Mouse (Mus musculus) T-helper 2 cell (primary cell): ENCODE data around the gene H2afz.
"Not testable (repeated sequence)": the region's sequence is repeated elsewhere in the genome, so short reads cannot be mapped to it uniquely, and the experiment has no call there.

Source experiments
- in situ Hi-C: fragments of 300-600 bp; cut with MboI, MseI; formaldehyde crosslinking; loops from one replicate; pipeline ENCODE4 v1.15.1; 2025; ENCODE audit warnings: high pct_unique_total_duplicates

The H2afz gene

GRCm38 (mm10) chr3:137864124-137864987, at the start of gene H2afz:
Gene H2afz (plus strand): TSS chr3:137864487.
- in situ Hi-C loops: no loop called here

- in situ Hi-C loops: no loop called here
Observed at GRCm38 (mm10) chr3:137818713-137819112, 45.6 kb upstream of the H2afz start.

GRCm38 (mm10) chr3:137820688-137821467, 43.4 kb upstream of the H2afz start:
- in situ Hi-C loops: no loop called here

- in situ Hi-C loops: no loop called here
Observed at GRCm38 (mm10) chr3:137823317-137823716, 41.0 kb upstream of the H2afz start.

- in situ Hi-C loops: no loop called here
Observed at GRCm38 (mm10) chr3:137827678-137828077, 36.6 kb upstream of the H2afz start.

GRCm38 (mm10) chr3:137831156-137831555, 33.1 kb upstream of the H2afz start:
- in situ Hi-C loops: no loop called here

GRCm38 (mm10) chr3:137833128-137833527, 31.2 kb upstream of the H2afz start:
- in situ Hi-C loops: no loop called here

GRCm38 (mm10) chr3:137833698-137834097, 30.6 kb upstream of the H2afz start:
- in situ Hi-C loops: no loop called here

GRCm38 (mm10) chr3:137836543-137836942, 27.7 kb upstream of the H2afz start:
- in situ Hi-C loops: no loop called here

- in situ Hi-C loops: no loop called here
Observed at GRCm38 (mm10) chr3:137838160-137838559, 26.1 kb upstream of the H2afz start.

- in situ Hi-C loops: no loop called here
Observed at GRCm38 (mm10) chr3:137842944-137843343, 21.3 kb upstream of the H2afz start.

GRCm38 (mm10) chr3:137844263-137844662, 20.0 kb upstream of the H2afz start:
- in situ Hi-C loops: no loop called here

GRCm38 (mm10) chr3:137846552-137846951, 17.7 kb upstream of the H2afz start:
- in situ Hi-C loops: no loop called here

- in situ Hi-C loops: no loop called here
Observed at GRCm38 (mm10) chr3:137848354-137848753, 15.9 kb upstream of the H2afz start.

GRCm38 (mm10) chr3:137849697-137850096, 14.6 kb upstream of the H2afz start:
- in situ Hi-C loops: no loop called here

- in situ Hi-C loops: no loop called here
Observed at GRCm38 (mm10) chr3:137851196-137851595, 13.1 kb upstream of the H2afz start.

GRCm38 (mm10) chr3:137853011-137853410, 11.3 kb upstream of the H2afz start:
- in situ Hi-C loops: not testable (repeated sequence)

- in situ Hi-C loops: no loop called here
Observed at GRCm38 (mm10) chr3:137855328-137855727, 9.0 kb upstream of the H2afz start.

- in situ Hi-C loops: no loop called here
Observed at GRCm38 (mm10) chr3:137856061-137856460, 8.2 kb upstream of the H2afz start.

- in situ Hi-C loops: no loop called here
Observed at GRCm38 (mm10) chr3:137860394-137861170, 3.7 kb upstream of the H2afz start.

GRCm38 (mm10) chr3:137861436-137861835, 2.9 kb upstream of the H2afz start:
- in situ Hi-C loops: no loop called here

GRCm38 (mm10) chr3:137862600-137862999, 1.7 kb upstream of the H2afz start:
- in situ Hi-C loops: no loop called here
